Mouse (Mus musculus) CD4-positive, CD25-positive, alpha-beta regulatory T cell, adult 4 months (primary cell): ENCODE results near the gene Usp49. TPM values are rescaled to one million over a fixed set of nuclear protein-coding genes. Genes with fewer than 3 reads are reported as not detected.

ENCODE experiments used
- ATAC-seq: one replicate; pipeline ENCODE4 v1.8.0; 2017
- polyA plus RNA-seq, 2 experiments: library from polyadenylated mRNA; unstranded; fragments of 100-300 nt; shearing (Covaris generic); gene quantifications; one replicate each; pipeline ENCODE4 v1.2.1; 2017

The Usp49 gene
- polyA plus RNA-seq, 2 experiments from 2014 or later = 0.43 to 0.78 TPM

- ATAC-seq = peak; percentile 98
Measured at GRCm38 (mm10) chr17:47694503-47695336, 64.2 kb downstream of the Usp49 start, which contains the start of gene Prickle4. Prickle4 (minus strand) TSS chr17:47694736.

GRCm38 (mm10) chr17:47695337-47695710, 64.8 kb downstream of the Usp49 start:
- no peak for ATAC-seq

GRCm38 (mm10) chr17:47698156-47698555, 67.7 kb downstream of the Usp49 start:
- ATAC-seq = no peak

GRCm38 (mm10) chr17:47699055-47699454, 68.6 kb downstream of the Usp49 start:
- no peak for ATAC-seq

- ATAC-seq = no peak
Measured at GRCm38 (mm10) chr17:47701793-47702192, 71.3 kb downstream of the Usp49 start.

GRCm38 (mm10) chr17:47702548-47703345, 72.3 kb downstream of the Usp49 start:
- ATAC-seq = no peak

- ATAC-seq = no peak
Measured at GRCm38 (mm10) chr17:47703556-47703955, 73.1 kb downstream of the Usp49 start.

- no peak for ATAC-seq
Measured at GRCm38 (mm10) chr17:47704692-47705091, 74.2 kb downstream of the Usp49 start.

- ATAC-seq = no peak
Measured at GRCm38 (mm10) chr17:47706196-47706595, 75.7 kb downstream of the Usp49 start.

- no peak for ATAC-seq
Measured at GRCm38 (mm10) chr17:47707961-47708360, 77.5 kb downstream of the Usp49 start.

GRCm38 (mm10) chr17:47708972-47709371, 78.5 kb downstream of the Usp49 start:
- no peak for ATAC-seq

- no peak for ATAC-seq
Measured at GRCm38 (mm10) chr17:47710036-47710435, 79.5 kb downstream of the Usp49 start.

GRCm38 (mm10) chr17:47711883-47712282, 81.4 kb downstream of the Usp49 start:
- no peak for ATAC-seq

GRCm38 (mm10) chr17:47712889-47713571, 82.5 kb downstream of the Usp49 start:
- ATAC-seq = no peak

- ATAC-seq = no peak
Measured at GRCm38 (mm10) chr17:47715037-47715436, 84.5 kb downstream of the Usp49 start.

- ATAC-seq = no peak
Measured at GRCm38 (mm10) chr17:47721183-47721582, 90.7 kb downstream of the Usp49 start.

GRCm38 (mm10) chr17:47726566-47726965, 96.1 kb downstream of the Usp49 start, which contains the start of gene Pgc:
Pgc (plus strand) TSS chr17:47726842.
- ATAC-seq = no peak

- ATAC-seq = no peak
Measured at GRCm38 (mm10) chr17:47730633-47731575, 100.4 kb downstream of the Usp49 start.

GRCm38 (mm10) chr17:47735553-47736100, 105.1 kb downstream of the Usp49 start:
- ATAC-seq = no peak
